Mouse (Mus musculus): Measurements from ENCODE around the gene Nr1i3.

GRCm38 (mm10) chr1:171250680-171251593, 37.2 kb downstream of the Nr1i3 start, which contains the start of gene Ndufs2:
- TF ChIP-seq CTCF (IDR thresholded peaks at IDR 0.05; ENCODE audit: extremely low read depth, insufficient read depth, insufficient read length, insufficient replicate concordance) (no peak), POLR2A (IDR thresholded peaks at IDR 0.05; ENCODE audit: low read depth, low read length) (no peak)
